In genomic region chr15:23817514-23817913, GRCm38 (mm10) we compare ENCODE assay signal across 27 mouse cellular contexts.
"Had no signal": no experiment of that assay in that cellular context is flagged by ENCODE, and none has a peak within 500 bp of the region (broad histone marks: within the 10 kb centered on the region; RNA-seq: fewer than 3 reads in every experiment).

No protein-coding gene starts in this region.

- H3K27me3 ChIP-seq: embryonic facial prominence, embryonic 12.5 days; embryonic facial prominence, embryonic 13.5 days; embryonic facial prominence, embryonic 15.5 days; forebrain, embryonic 12.5 days; forebrain, embryonic 13.5 days; forebrain, embryonic 15.5 days had no signal

- H3K9ac ChIP-seq: embryonic facial prominence, embryonic 12.5 days; embryonic facial prominence, embryonic 13.5 days; embryonic facial prominence, embryonic 15.5 days; forebrain, embryonic 12.5 days; forebrain, embryonic 13.5 days; forebrain, embryonic 15.5 days; forebrain, postnatal 0 days had no signal

- H3K4me2 ChIP-seq: embryonic facial prominence, embryonic 12.5 days; embryonic facial prominence, embryonic 13.5 days; embryonic facial prominence, embryonic 15.5 days; forebrain, embryonic 12.5 days; forebrain, embryonic 13.5 days; forebrain, embryonic 15.5 days had no signal

- ATAC-seq: forebrain, embryonic 13.5 days; forebrain, embryonic 14.5 days; forebrain, embryonic 15.5 days; forebrain, embryonic 16.5 days; forebrain, postnatal 0 days had no signal

- H3K4me3 ChIP-seq: embryonic facial prominence, embryonic 10.5 days; embryonic facial prominence, embryonic 12.5 days; embryonic facial prominence, embryonic 13.5 days; embryonic facial prominence, embryonic 15.5 days; erythroblast, embryonic 14.5 days; forebrain, embryonic 10.5 days; forebrain, embryonic 12.5 days; forebrain, embryonic 13.5 days; forebrain, embryonic 15.5 days; gastrocnemius, adult 2 months; heart, adult 2 months had no signal

- DNase-seq: cerebellum, adult 9-10 months; cerebellum, adult 9-11 months; cerebellum, postnatal 10 days; cerebellum, postnatal 14 days; cerebellum, postnatal 25 days; cerebellum, postnatal 36 days; embryo, embryonic 11 days; forebrain, postnatal 0 days; gastrocnemius, adult 2 months; gastrocnemius, postnatal 10 days; gastrocnemius, postnatal 14 days; gastrocnemius, postnatal 25 days; gastrocnemius, postnatal 36 days; heart, adult 11 months; heart, adult 18-20 months; heart, adult 2 months had no signal

- H3K9me3 ChIP-seq: embryonic facial prominence, embryonic 10.5 days; embryonic facial prominence, embryonic 12.5 days; embryonic facial prominence, embryonic 13.5 days; embryonic facial prominence, embryonic 15.5 days; forebrain, embryonic 10.5 days; forebrain, embryonic 12.5 days; forebrain, embryonic 13.5 days; forebrain, embryonic 15.5 days had no signal

- H3K36me3 ChIP-seq: embryonic facial prominence, embryonic 10.5 days; embryonic facial prominence, embryonic 12.5 days; embryonic facial prominence, embryonic 13.5 days; embryonic facial prominence, embryonic 15.5 days; forebrain, embryonic 10.5 days; forebrain, embryonic 12.5 days; forebrain, embryonic 15.5 days had no signal

- H3K4me1 ChIP-seq: embryonic facial prominence, embryonic 10.5 days; embryonic facial prominence, embryonic 12.5 days; embryonic facial prominence, embryonic 13.5 days; embryonic facial prominence, embryonic 15.5 days; forebrain, embryonic 10.5 days; forebrain, embryonic 12.5 days; forebrain, embryonic 13.5 days; forebrain, embryonic 15.5 days had no signal

- H3K27ac ChIP-seq: embryonic facial prominence, embryonic 10.5 days; embryonic facial prominence, embryonic 12.5 days; embryonic facial prominence, embryonic 13.5 days; embryonic facial prominence, embryonic 15.5 days; forebrain, embryonic 10.5 days; forebrain, embryonic 12.5 days; forebrain, embryonic 13.5 days; forebrain, embryonic 15.5 days; gastrocnemius, adult 2 months; heart, adult 2 months had no signal
